Mouse (Mus musculus): Measurements from ENCODE around the gene Togaram2. TPM values are rescaled to one million over a fixed set of nuclear protein-coding genes. Genes with fewer than 3 reads are reported as not detected.
"Not testable (repeated sequence)": the region's sequence is repeated elsewhere in the genome, so short reads cannot be mapped to it uniquely, and the experiment has no call there.

The Togaram2 gene
- total RNA-seq, 2 experiments from 2014 or later = not detected

DNA sequence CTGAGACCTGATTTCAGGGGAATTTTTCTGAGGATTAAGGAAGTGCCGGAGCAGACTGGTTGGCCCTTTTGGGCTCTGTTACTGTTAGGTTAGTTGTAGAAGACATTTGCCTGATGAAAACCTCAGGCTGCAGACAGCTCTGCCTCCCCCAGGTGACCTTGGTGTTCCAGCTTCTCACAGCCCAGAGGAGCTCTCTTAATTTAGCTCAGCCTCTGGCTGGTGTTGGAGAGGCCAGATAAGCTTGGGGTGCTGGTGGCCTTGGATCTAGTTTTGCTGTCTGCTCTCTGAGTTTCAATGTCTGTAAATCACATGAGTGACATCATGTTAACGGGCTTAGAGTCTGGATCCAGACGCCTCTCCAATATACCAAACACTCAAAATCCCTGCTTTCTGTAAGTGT is 48.0 kb downstream of the Togaram2 start:
- no peak for ATAC-seq (replicated peaks; ENCODE audit: poor library complexity)

- no peak for ATAC-seq (replicated peaks; ENCODE audit: poor library complexity)
These were observed 57.6 kb downstream of the Togaram2 start for GRCm38 (mm10) chr17:71730655-71731054.

- no peak for ATAC-seq (replicated peaks; ENCODE audit: poor library complexity)
These were observed 63.4 kb downstream of the Togaram2 start for GRCm38 (mm10) chr17:71736442-71736841.

DNA sequence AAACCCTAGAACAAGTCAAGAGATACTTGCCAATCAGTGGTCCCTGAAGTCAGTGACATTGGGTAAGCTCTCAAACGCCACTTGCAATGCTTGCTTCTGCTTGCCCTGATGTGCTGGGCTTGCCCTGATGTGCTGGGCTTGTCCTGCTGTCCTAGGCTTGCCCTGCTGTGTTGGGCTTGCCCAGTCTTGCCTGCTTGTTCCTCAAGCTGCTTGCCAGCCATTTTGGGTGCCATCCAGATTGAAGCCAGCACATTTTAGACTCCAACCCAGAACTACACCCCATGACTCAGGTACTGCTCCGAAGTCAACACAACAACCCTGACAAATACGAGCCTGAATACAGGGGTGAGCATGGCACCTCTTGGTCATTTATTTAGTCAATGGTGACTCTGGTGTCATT is 69.1 kb downstream of the Togaram2 start:
- no peak for ATAC-seq (replicated peaks; ENCODE audit: poor library complexity)

GRCm38 (mm10) chr17:71742935-71743334 is 69.9 kb downstream of the Togaram2 start:
- ATAC-seq (replicated peaks; ENCODE audit: poor library complexity) = no peak

DNA sequence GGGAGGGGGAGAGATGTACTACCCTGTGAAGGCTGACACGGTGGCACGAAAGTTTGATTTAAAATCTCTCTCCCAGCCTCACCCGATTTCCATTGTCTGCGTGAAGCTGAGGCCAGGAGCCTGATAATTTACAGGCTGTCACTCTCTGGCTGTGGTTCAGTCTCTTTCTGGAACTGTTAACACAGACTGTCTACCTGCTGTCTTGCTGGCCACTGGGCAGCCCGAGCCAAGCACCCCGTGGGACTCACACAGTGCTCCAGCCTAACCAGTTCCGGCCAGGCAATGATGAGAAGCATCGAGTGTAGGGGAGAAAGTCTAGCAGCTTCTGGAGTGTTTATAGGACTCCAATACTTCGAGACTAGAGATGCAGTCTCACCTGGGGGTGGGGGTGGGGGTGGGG is 73.1 kb downstream of the Togaram2 start:
- ATAC-seq (replicated peaks; ENCODE audit: poor library complexity) = no peak

GRCm38 (mm10) chr17:71747561-71747960 is 74.5 kb downstream of the Togaram2 start:
- no peak for ATAC-seq (replicated peaks; ENCODE audit: poor library complexity)

- no peak for ATAC-seq (replicated peaks; ENCODE audit: poor library complexity)
These were observed 76.6 kb downstream of the Togaram2 start for GRCm38 (mm10) chr17:71749616-71750168.

DNA sequence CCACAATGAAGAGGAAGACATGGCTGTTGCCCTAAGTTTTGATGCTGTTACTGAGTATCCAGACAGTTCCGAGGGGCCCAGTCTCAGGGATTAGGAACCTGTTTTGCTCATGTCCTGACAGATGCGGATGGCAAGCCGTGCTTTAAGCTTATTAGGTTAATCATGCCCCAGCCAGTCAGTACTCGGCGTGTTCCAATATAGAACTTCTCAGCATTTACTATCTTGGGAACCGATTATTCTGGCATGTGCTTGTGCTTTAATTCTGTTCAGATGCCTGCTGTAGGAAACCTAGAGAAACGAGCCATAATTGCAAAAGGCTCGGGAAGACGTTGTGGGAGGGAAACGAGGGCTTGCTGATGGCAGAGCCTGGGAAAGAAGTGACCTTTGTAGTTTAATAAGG is 79.8 kb downstream of the Togaram2 start, which contains the start of gene Pcare:
Pcare (minus strand) TSS at position 64 of the 400 bp plus-strand sequence.
- no peak for ATAC-seq (replicated peaks; ENCODE audit: poor library complexity)

GRCm38 (mm10) chr17:71760536-71760935 is 87.5 kb downstream of the Togaram2 start:
- no peak for ATAC-seq (replicated peaks; ENCODE audit: poor library complexity)

GRCm38 (mm10) chr17:71768173-71768572 is 95.1 kb downstream of the Togaram2 start, which contains the start of gene Clip4:
Clip4 (plus strand) TSS chr17:71768473.
- not testable (repeated sequence) for ATAC-seq (replicated peaks; ENCODE audit: poor library complexity)

DNA sequence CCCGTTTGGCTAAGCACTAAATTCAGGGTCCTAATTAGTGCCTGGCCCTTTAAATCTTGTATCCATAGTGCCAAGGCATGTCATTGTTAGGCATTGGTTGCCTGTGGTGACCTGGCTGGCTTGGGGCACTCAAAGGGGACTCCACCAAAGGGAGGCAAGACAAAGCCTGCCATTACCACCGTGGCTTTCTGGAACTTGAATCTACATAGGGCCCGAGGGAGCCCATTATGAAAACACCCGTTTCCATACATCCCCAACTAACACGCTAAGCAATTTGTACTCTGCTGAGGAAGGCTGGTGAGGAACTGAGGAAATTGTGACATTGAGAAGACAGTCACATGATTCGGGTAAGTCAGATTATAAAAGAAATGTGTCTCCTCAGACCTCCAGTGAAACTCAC is 96.5 kb downstream of the Togaram2 start:
- ATAC-seq (replicated peaks; ENCODE audit: poor library complexity) = no peak

DNA sequence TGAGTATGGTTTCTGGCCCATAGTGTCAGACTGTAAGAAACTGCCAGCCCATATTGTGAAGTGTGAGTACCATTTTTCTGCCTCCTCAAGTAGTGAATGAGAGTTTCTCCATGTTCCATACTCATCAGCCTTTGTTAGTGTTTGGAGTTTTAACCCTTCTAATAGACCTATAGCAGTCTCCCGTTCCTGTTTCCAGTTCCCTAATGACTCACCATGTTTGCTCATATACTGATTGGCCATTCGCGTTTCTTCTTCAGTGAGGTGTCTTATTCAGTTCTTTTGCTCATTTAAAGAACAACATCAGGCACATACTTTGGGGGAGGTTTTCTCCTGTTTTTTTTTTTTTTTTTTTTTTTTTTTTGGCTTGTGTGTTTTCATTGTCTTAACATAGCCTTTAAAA is 97.6 kb downstream of the Togaram2 start:
- no peak for ATAC-seq (replicated peaks; ENCODE audit: poor library complexity)

GRCm38 (mm10) chr17:71774173-71774572 is 101.1 kb downstream of the Togaram2 start:
- ATAC-seq (replicated peaks; ENCODE audit: poor library complexity) = no peak

GRCm38 (mm10) chr17:71775279-71775678 is 102.2 kb downstream of the Togaram2 start:
- ATAC-seq (replicated peaks; ENCODE audit: poor library complexity) = no peak

DNA sequence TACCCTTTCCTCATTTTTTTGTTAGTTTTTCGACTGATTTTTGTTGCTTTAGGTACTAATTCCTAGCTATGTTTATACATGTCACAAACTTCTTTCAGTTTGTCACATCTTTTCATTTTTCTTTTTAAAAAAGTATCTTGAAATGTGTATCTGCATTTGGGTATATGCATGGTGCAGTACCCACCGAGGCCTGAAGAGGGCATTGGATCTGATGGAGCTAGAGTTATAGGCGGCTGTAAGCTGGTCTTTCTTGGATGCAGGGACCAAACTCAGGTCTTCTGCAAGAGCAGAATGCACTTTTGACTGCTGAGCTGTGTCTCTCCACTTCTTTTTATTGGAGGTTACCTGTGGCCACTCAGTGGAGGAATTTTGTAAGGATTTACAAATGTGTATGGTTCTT is 105.6 kb downstream of the Togaram2 start:
- ATAC-seq (replicated peaks; ENCODE audit: poor library complexity) = no peak

Other genes with a start within 250 kb of the Togaram2 start
- 2.4 and 4.3 TPM in 2 replicates for gene Gm4707, start 213.3 kb upstream of the Togaram2 start, total RNA-seq (2015)
- gene Gm4707, start 213.3 kb upstream of the Togaram2 start, total RNA-seq (2017) = 3.0 and 4.0 TPM in 2 replicates
- gene Smchd1, start 197.9 kb upstream of the Togaram2 start, total RNA-seq (2015) = 162 and 180 TPM in 2 replicates
- 196 and 241 TPM in 2 replicates for gene Smchd1, start 197.9 kb upstream of the Togaram2 start, total RNA-seq (2017)
- gene Ndc80, start 146.4 kb upstream of the Togaram2 start, total RNA-seq (2015) = 51.2 and 57.3 TPM in 2 replicates
- gene Ndc80, start 146.4 kb upstream of the Togaram2 start, total RNA-seq (2017) = 75.0 and 91.7 TPM in 2 replicates
- not detected in 2 replicates for gene Spdya, start 121.2 kb upstream of the Togaram2 start, total RNA-seq (2015)
- not detected in 2 replicates for gene Spdya, start 121.2 kb upstream of the Togaram2 start, total RNA-seq (2017)
- 127 and 140 TPM in 2 replicates for gene Wdr43, start 57.4 kb upstream of the Togaram2 start, total RNA-seq (2015)
- gene Wdr43, start 57.4 kb upstream of the Togaram2 start, total RNA-seq (2017) = 312 and 380 TPM in 2 replicates
- gene Pcare, start 79.6 kb downstream of the Togaram2 start, total RNA-seq (2015) = not detected in 2 replicates
- not detected in 2 replicates for gene Pcare, start 79.6 kb downstream of the Togaram2 start, total RNA-seq (2017)
- gene Clip4, start 95.2 kb downstream of the Togaram2 start, total RNA-seq (2015) = 0.89 TPM in 1 of 2 replicates, not detected in the other
- 0.17 TPM in 1 of 2 replicates, not detected in the other for gene Clip4, start 95.2 kb downstream of the Togaram2 start, total RNA-seq (2017)